In genomic region chr5:147368221-147368620, GRCm38 (mm10) we compare ENCODE assay signal across 28 mouse cellular contexts. TPM values are rescaled to one million over a fixed set of nuclear protein-coding genes. Genes with fewer than 3 reads are reported as not detected.
"Had no signal": no experiment of that assay in that cellular context is flagged by ENCODE, and none has a peak within 500 bp of the region (broad histone marks: within the 10 kb centered on the region; RNA-seq: fewer than 3 reads in every experiment).

No protein-coding gene starts in this region.

- H3K4me1 ChIP-seq: limb, embryonic 12.5 days; limb, embryonic 15.5 days; midbrain, embryonic 12.5 days; midbrain, embryonic 15.5 days had no signal

- DNase-seq: kidney, postnatal 25 days; layer of hippocampus, adult 9-11 months; liver, postnatal 0 days; lung, embryonic 14.5 days; right cerebral cortex, postnatal 4 days; thymus, adult 2 months; thymus, postnatal 14 days; thymus, postnatal 4 days had no signal

- H3K27ac ChIP-seq: kidney, postnatal 0 days; limb, embryonic 12.5 days; limb, embryonic 15.5 days; liver, embryonic 14.5 days; macrophage; midbrain, embryonic 12.5 days; midbrain, embryonic 15.5 days; stomach, postnatal 0 days had no signal

- H3K36me3 ChIP-seq: limb, embryonic 12.5 days; limb, embryonic 15.5 days; midbrain, embryonic 12.5 days; midbrain, embryonic 15.5 days had no signal

- H3K4me3 ChIP-seq: layer of hippocampus, adult 2 months; limb, embryonic 12.5 days; limb, embryonic 15.5 days; midbrain, embryonic 12.5 days; midbrain, embryonic 15.5 days had no signal

- ATAC-seq: liver, postnatal 0 days; lung, postnatal 0 days; midbrain, embryonic 15.5 days had no signal

- H3K9me3 ChIP-seq: limb, embryonic 12.5 days; limb, embryonic 15.5 days; midbrain, embryonic 12.5 days; midbrain, embryonic 15.5 days had no signal

- H3K9ac ChIP-seq: limb, embryonic 12.5 days; limb, embryonic 15.5 days; liver, embryonic 14.5 days; liver, postnatal 0 days; lung, embryonic 14.5 days; midbrain, embryonic 12.5 days; midbrain, embryonic 15.5 days had no signal

- H3K4me2 ChIP-seq: limb, embryonic 12.5 days; limb, embryonic 15.5 days; liver, embryonic 11.5 days; lung, embryonic 14.5 days; midbrain, embryonic 12.5 days; midbrain, embryonic 15.5 days had no signal

- H3K27me3 ChIP-seq: limb, embryonic 15.5 days; midbrain, embryonic 12.5 days; midbrain, embryonic 15.5 days had no signal

RNA-seq across cellular contexts. Expression of gene Flt3, which starts 32.1 kb away (rescaled TPM):
- polyA plus RNA-seq: kidney, embryonic 14.5 days had no signal

RNA-seq across cellular contexts. Expression of gene Urad, which starts 46.0 kb away (rescaled TPM):
- total RNA-seq: layer of hippocampus, adult 2 months; layer of hippocampus, postnatal 25 days; left cerebral cortex, adult 18-20 months; left cerebral cortex, postnatal 10 days; left cerebral cortex, postnatal 36 days; megakaryocyte, adult 5-6 weeks had no signal
- polyA plus RNA-seq: kidney, embryonic 14.5 days; kidney, postnatal 0 days; limb, embryonic 12.5 days; limb, embryonic 15.5 days; lung, embryonic 14.5 days; lung, postnatal 0 days; macrophage; midbrain, embryonic 12.5 days; midbrain, embryonic 15.5 days; neural tube, embryonic 11.5 days; neural tube, embryonic 14.5 days; stomach, embryonic 14.5 days; stomach, postnatal 0 days had no signal
